Mouse (Mus musculus) kidney, embryonic 14.5 days (tissue): ENCODE measurements around the gene Uqcc2. TPM values are rescaled to one million over a fixed set of nuclear protein-coding genes. Genes with fewer than 3 reads are reported as not detected.

Experiments
- ATAC-seq: fragments of 200-750 bp; cut with Nextera tagmentation; 2 replicates; pipeline ENCODE4 v1.8.0; 2017; ENCODE audit warnings: moderate number of reproducible peaks, mild to moderate bottlenecking, moderate TSS enrichment, moderate library complexity; ENCODE audit not compliant: low FRiP score, low TSS enrichment
- H3K27ac ChIP-seq: fragments of 300-500 bp; sonication (generic); 2 replicates; pipeline ENCODE4 v1.5.1; 2014; ENCODE audit warnings: low read depth, mild to moderate bottlenecking, low read length, moderate library complexity, mixed read lengths
- H3K27me3 ChIP-seq: fragments of 300-500 bp; sonication (generic); 2 replicates; pipeline ENCODE4 v1.6.1; 2014; ENCODE audit warnings: mild to moderate bottlenecking, low read length; ENCODE audit not compliant: control insufficient read depth, insufficient read depth
- H3K36me3 ChIP-seq: fragments of 300-500 bp; sonication (generic); 2 replicates; pipeline ENCODE4 v1.6.1; 2014; ENCODE audit warnings: low read length, mixed read lengths; ENCODE audit not compliant: control insufficient read depth, insufficient read depth
- H3K4me1 ChIP-seq: fragments of 300-500 bp; sonication (generic); 2 replicates; pipeline ENCODE4 v1.6.1; 2014; ENCODE audit warnings: low read length, mixed read lengths; ENCODE audit not compliant: control insufficient read depth, insufficient read depth
- H3K4me2 ChIP-seq: fragments of 300-500 bp; sonication (generic); replicated peaks from 2 replicates; pipeline ENCODE4 v1.6.1; 2014; ENCODE audit warnings: low read depth, mild to moderate bottlenecking, low read length
- H3K4me3 ChIP-seq: fragments of 300-500 bp; sonication (generic); 2 replicates; pipeline ENCODE4 v1.5.1; 2014; ENCODE audit warnings: mild to moderate bottlenecking, low read length
- H3K9ac ChIP-seq: fragments of 300-500 bp; sonication (generic); 2 replicates; pipeline ENCODE4 v1.6.1; 2014; ENCODE audit warnings: low read depth, mild to moderate bottlenecking, low read length, moderate library complexity
- H3K9me3 ChIP-seq: fragments of 300-500 bp; sonication (generic); 2 replicates; pipeline ENCODE4 v1.6.1; 2016; ENCODE audit warnings: low read length; ENCODE audit not compliant: control insufficient read depth
- WGBS: fragments of 180-500 bp; shearing (Covaris S2); extraction: QIAGEN DNeasy Blood & Tissue Kit; methylation state at CpG from one replicate; pipeline ENCODE4 v1.1.7; 2014; 5-methylcytosine and 5-hydroxymethylcytosine counted together
- polyA plus RNA-seq: library from polyadenylated mRNA; unstranded; fragments of >200 nt; fragmentation: Nextera tagmentation; extraction: Ambion mirVana; gene quantifications from 2 replicates; pipeline ENCODE4 v1.2.1, GENCODE M21; 2014

Uqcc2 gene
- polyA plus RNA-seq, 1 experiment from 2014 or later, result 293 TPM

- no peak overlapping the region for H3K4me3 ChIP-seq
- no peak overlapping the region for H3K27ac ChIP-seq
- H3K9me3 ChIP-seq, result no peaks in the 10 kb centered on the region
- no peaks in the 10 kb centered on the region for H3K36me3 ChIP-seq
- H3K4me1 ChIP-seq, result peaks cover 13% of the 10 kb centered on the region
- peak; percentile 79 for ATAC-seq
- no peak overlapping the region for H3K9ac ChIP-seq
- H3K4me2 ChIP-seq, result no peak overlapping the region
- H3K27me3 ChIP-seq, result no peaks in the 10 kb centered on the region
- 14% methylated on average over 14 of the region's 14 CpGs for WGBS
Measured at GRCm38 (mm10) chr17:27175196-27175874, 41.6 kb upstream of the Uqcc2 start.

GRCm38 (mm10) chr17:27173715-27174114, 40.0 kb upstream of the Uqcc2 start:
- H3K4me2 ChIP-seq, result no peak overlapping the region
- ATAC-seq, result no peak
- peaks cover 13% of the 10 kb centered on the region for H3K4me1 ChIP-seq
- no peaks in the 10 kb centered on the region for H3K9me3 ChIP-seq
- H3K36me3 ChIP-seq, result no peaks in the 10 kb centered on the region
- H3K27me3 ChIP-seq, result no peaks in the 10 kb centered on the region
- no peak overlapping the region for H3K4me3 ChIP-seq
- no peak overlapping the region for H3K9ac ChIP-seq
- WGBS, result 77% methylated on average over 3 of the region's 3 CpGs
- no peak overlapping the region for H3K27ac ChIP-seq

GRCm38 (mm10) chr17:27172459-27172858, 38.7 kb upstream of the Uqcc2 start:
- H3K4me2 ChIP-seq, result no peak overlapping the region
- H3K36me3 ChIP-seq, result no peaks in the 10 kb centered on the region
- H3K4me1 ChIP-seq, result peaks cover 13% of the 10 kb centered on the region
- no peak for ATAC-seq
- WGBS, result 75% methylated on average over 9 of the region's 9 CpGs
- no peak overlapping the region for H3K4me3 ChIP-seq
- no peak overlapping the region for H3K9ac ChIP-seq
- no peaks in the 10 kb centered on the region for H3K9me3 ChIP-seq
- no peak overlapping the region for H3K27ac ChIP-seq
- H3K27me3 ChIP-seq, result no peaks in the 10 kb centered on the region

- H3K27ac ChIP-seq, result no peak overlapping the region
- ATAC-seq, result no peak
- no peak overlapping the region for H3K9ac ChIP-seq
- H3K4me2 ChIP-seq, result no peak overlapping the region
- WGBS, result 71% methylated on average over 5 of the region's 5 CpGs
- H3K9me3 ChIP-seq, result no peaks in the 10 kb centered on the region
- peaks cover 10% of the 10 kb centered on the region for H3K4me1 ChIP-seq
- no peaks in the 10 kb centered on the region for H3K36me3 ChIP-seq
- no peaks in the 10 kb centered on the region for H3K27me3 ChIP-seq
- H3K4me3 ChIP-seq, result no peak overlapping the region
Measured at GRCm38 (mm10) chr17:27171121-27171520, 37.4 kb upstream of the Uqcc2 start.

GRCm38 (mm10) chr17:27169952-27170695, 36.4 kb upstream of the Uqcc2 start:
- no peak for ATAC-seq
- Histone ChIP-seq H3K4me3 (no peak overlapping the region), H3K27me3 (no peaks in the 10 kb centered on the region), H3K4me1 (peaks cover under 1% of the 10 kb centered on the region; the same call in 1 of the 2 replicates), H3K9me3 (no peaks in the 10 kb centered on the region), H3K27ac (no peak overlapping the region), H3K4me2 (no peak overlapping the region), H3K36me3 (no peaks in the 10 kb centered on the region), H3K9ac (no peak overlapping the region)
- WGBS, result 62% methylated on average over 11 of the region's 11 CpGs

GRCm38 (mm10) chr17:27168569-27168968, 34.9 kb upstream of the Uqcc2 start:
- no peaks in the 10 kb centered on the region for H3K9me3 ChIP-seq
- WGBS, result 91% methylated on average over 4 of the region's 4 CpGs
- no peaks in the 10 kb centered on the region for H3K27me3 ChIP-seq
- H3K4me1 ChIP-seq, result no peaks in the 10 kb centered on the region
- no peak overlapping the region for H3K27ac ChIP-seq
- H3K9ac ChIP-seq, result no peak overlapping the region
- no peak overlapping the region for H3K4me2 ChIP-seq
- no peaks in the 10 kb centered on the region for H3K36me3 ChIP-seq
- no peak for ATAC-seq
- no peak overlapping the region for H3K4me3 ChIP-seq

GRCm38 (mm10) chr17:27167545-27167944, 33.8 kb upstream of the Uqcc2 start, which contains the start of gene Ip6k3:
Gene Ip6k3, minus strand, starts transcription at chr17:27167795.
- Histone ChIP-seq H3K9ac (no peak within 1 kb of the TSS), H3K4me1 (no peaks in the 10 kb centered on the region), H3K9me3 (no peaks in the 10 kb centered on the region), H3K36me3 (no peaks in the 10 kb centered on the region), H3K4me2 (no peak within 1 kb of the TSS), H3K4me3 (no peak within 1 kb of the TSS), H3K27me3 (no peaks in the 10 kb centered on the region), H3K27ac (no peak within 1 kb of the TSS)
- ATAC-seq, result peak; percentile 21; the same call in 1 of the 2 replicates
- WGBS, result 45% methylated on average over 4 of the region's 4 CpGs

GRCm38 (mm10) chr17:27166901-27167300, 33.2 kb upstream of the Uqcc2 start:
- Histone ChIP-seq H3K36me3 (no peaks in the 10 kb centered on the region), H3K9me3 (no peaks in the 10 kb centered on the region), H3K27ac (no peak overlapping the region), H3K4me3 (no peak overlapping the region), H3K4me2 (no peak overlapping the region), H3K4me1 (no peaks in the 10 kb centered on the region), H3K27me3 (no peaks in the 10 kb centered on the region), H3K9ac (no peak overlapping the region)
- WGBS, result 71% methylated on average over 6 of the region's 6 CpGs
- ATAC-seq, result 0 out of 2 replicates have a peak, but pooled peaks have one; percentile 28
